Mouse (Mus musculus) adrenal gland, postnatal 36 days (tissue): ENCODE results near the gene Cmc1. TPM values are rescaled to one million over a fixed set of nuclear protein-coding genes. Genes with fewer than 3 reads are reported as not detected.

Experiments used
- DNase-seq, 2 experiments: peaks; one replicate each; pipeline ENCODE4 v3.0.0; 2021; ENCODE audit warnings: mixed read lengths in 1 of 2
- total RNA-seq, 2 experiments: library from RNA; stranded (reverse); gene quantifications; 2 replicates each; pipeline ENCODE4 v1.2.3; 2021

The Cmc1 gene
- total RNA-seq, 2 experiments from 2014 or later = 27.6 to 44.2 TPM

DNA sequence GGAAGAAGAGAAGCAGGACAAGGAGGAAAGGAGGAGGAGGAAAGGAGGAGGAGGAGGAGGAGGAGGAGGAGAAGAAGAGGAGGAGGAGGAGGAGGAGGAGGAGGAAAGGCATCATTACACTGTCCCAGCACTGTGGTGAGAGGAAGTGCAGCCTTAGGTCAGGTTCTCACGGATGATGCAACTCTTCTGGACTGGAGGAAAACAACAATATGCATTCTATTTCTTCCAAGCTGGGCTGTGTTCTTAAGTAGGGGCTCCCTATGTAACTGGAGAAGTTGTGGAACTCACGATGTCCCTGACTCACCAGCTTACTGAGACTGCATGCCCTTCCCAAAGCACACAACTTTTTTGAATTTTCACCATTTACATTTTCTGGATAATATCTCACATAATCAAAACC, 118.3 kb downstream of the Cmc1 start:
- DNase-seq = no peak

GRCm38 (mm10) chr9:118030252-118030651, 119.7 kb downstream of the Cmc1 start:
- no peak for DNase-seq

GRCm38 (mm10) chr9:118029490-118029889, 120.5 kb downstream of the Cmc1 start:
- no peak for DNase-seq

DNA sequence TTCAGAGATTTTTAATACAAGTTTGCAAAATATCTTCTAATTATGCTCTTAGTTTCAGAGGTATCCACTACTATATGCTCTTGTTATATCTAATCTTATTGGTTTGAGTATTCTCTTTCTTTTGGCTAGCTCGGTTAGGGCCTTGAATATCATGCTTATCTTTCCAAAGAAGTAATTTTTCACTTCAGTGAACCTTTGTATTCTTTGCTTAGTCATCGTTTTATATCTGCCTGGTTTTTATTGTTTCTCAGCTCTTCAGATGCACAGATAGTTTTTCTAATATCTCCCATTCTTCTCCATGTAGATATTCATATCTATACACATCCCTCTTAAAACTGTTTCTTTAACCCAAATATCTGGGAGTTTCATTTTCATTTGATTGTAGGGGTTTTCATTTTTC, 125.0 kb downstream of the Cmc1 start:
- DNase-seq = no peak

Other genes starting within 250 kb of the Cmc1 start
- gene Azi2, start 109.7 kb downstream of the Cmc1 start, total RNA-seq = 10 to 100 TPM; 68.7 to 78.7 TPM